Mouse (Mus musculus): ENCODE results near the gene Slc9a4. TPM values are rescaled to one million over a fixed set of nuclear protein-coding genes. Genes with fewer than 3 reads are reported as not detected.

Gene Slc9a4
- 0.39 TPM for polyA plus RNA-seq (2014; fragmentation: Illumina TruSeq; extraction: RNeasy Lipid Tissue Mini Kit (QIAGEN cat#74804); ENCODE audit: low read depth, low replicate concordance)

GRCm38 (mm10) chr1:40579784-40580183 is at the start of gene Slc9a4:
Gene Slc9a4, plus strand, starts transcription at chr1:40580081.

Other genes with a start within 250 kb of the Slc9a4 start
- 0.45 TPM for gene Il1rl1, start 150.5 kb upstream of the Slc9a4 start, polyA plus RNA-seq (2014; fragmentation: Illumina TruSeq; extraction: RNeasy Lipid Tissue Mini Kit (QIAGEN cat#74804); ENCODE audit: low read depth, low replicate concordance)
- gene Il18r1, start 114.5 kb upstream of the Slc9a4 start, polyA plus RNA-seq (2014; fragmentation: Illumina TruSeq; extraction: RNeasy Lipid Tissue Mini Kit (QIAGEN cat#74804); ENCODE audit: low read depth, low replicate concordance), result 0.28 TPM
- gene Il18rap, start 64.7 kb upstream of the Slc9a4 start, polyA plus RNA-seq (2014; fragmentation: Illumina TruSeq; extraction: RNeasy Lipid Tissue Mini Kit (QIAGEN cat#74804); ENCODE audit: low read depth, low replicate concordance), result 0.11 TPM
- gene Slc9a2, start 100.5 kb downstream of the Slc9a4 start, polyA plus RNA-seq (2014; fragmentation: Illumina TruSeq; extraction: RNeasy Lipid Tissue Mini Kit (QIAGEN cat#74804); ENCODE audit: low read depth, low replicate concordance), result 5.9 TPM
- 7.3 TPM for gene Mfsd9, start 210.6 kb downstream of the Slc9a4 start, polyA plus RNA-seq (2014; fragmentation: Illumina TruSeq; extraction: RNeasy Lipid Tissue Mini Kit (QIAGEN cat#74804); ENCODE audit: low read depth, low replicate concordance)
- 0.18 TPM for gene Tmem182, start 225.5 kb downstream of the Slc9a4 start, polyA plus RNA-seq (2014; fragmentation: Illumina TruSeq; extraction: RNeasy Lipid Tissue Mini Kit (QIAGEN cat#74804); ENCODE audit: low read depth, low replicate concordance)

All from testis, adult 10 weeks (tissue).